In genomic region chr9:71219161-71219560, GRCm38 (mm10) we compare ENCODE assay signal across 25 mouse cellular contexts. TPM values are rescaled to one million over a fixed set of nuclear protein-coding genes. Genes with fewer than 3 reads are reported as not detected.
A peak's percentile ranks its signal among the peaks of the same experiment; 100 is the strongest.
DNase-seq lines count a peak whose midpoint lies in the region; ATAC-seq lines count a peak whose summit lies in the region.
"Had no signal": no experiment of that assay in that cellular context is flagged by ENCODE, and none has a peak within 500 bp of the region (broad histone marks: within the 10 kb centered on the region; RNA-seq: fewer than 3 reads in every experiment).

No protein-coding gene starts in this region.

- no peaks in the 10 kb centered on the region for H3K9me3 ChIP-seq in heart, embryonic 10.5 days
- no peaks in the 10 kb centered on the region for H3K9me3 ChIP-seq in kidney, embryonic 15.5 days (replicated peaks)
- no peaks in the 10 kb centered on the region for H3K9me3 ChIP-seq in limb, embryonic 12.5 days
- no peaks in the 10 kb centered on the region for H3K9me3 ChIP-seq in limb, embryonic 10.5 days (replicated peaks)
- H3K9me3 ChIP-seq in stomach, embryonic 16.5 days (replicated peaks; ENCODE audit: control insufficient read depth, low read length): no peaks in the 10 kb centered on the region
- H3K9me3 ChIP-seq: forebrain, embryonic 10.5 days; forebrain, embryonic 13.5 days; heart, embryonic 13.5 days had no signal

- peak overlapping the region; percentile 49 for H3K4me2 ChIP-seq in kidney, embryonic 15.5 days
- 0 out of 2 replicates have a peak overlapping the region, but pooled peaks have one; percentile 13 for H3K4me2 ChIP-seq in limb, embryonic 12.5 days
- peak overlapping the region; percentile 15; the same call in 1 of the 2 replicates for H3K4me2 ChIP-seq in stomach, embryonic 16.5 days (ENCODE audit: low read depth, low read length)
- H3K4me2 ChIP-seq: forebrain, embryonic 13.5 days; heart, embryonic 13.5 days; hindbrain, embryonic 14.5 days had no signal

- no peak for ATAC-seq in kidney, embryonic 15.5 days (replicated peaks; ENCODE audit: low FRiP score)
- no peak for ATAC-seq in limb, embryonic 12.5 days (ENCODE audit: insufficient number of reproducible peaks, insufficient read depth, low FRiP score, low TSS enrichment, low read depth)
- no peak for ATAC-seq in stomach, embryonic 16.5 days (ENCODE audit: insufficient read depth, low FRiP score)
- ATAC-seq: activated CD4-positive, CD25-positive, alpha-beta regulatory T cell, adult 4 months; forebrain, embryonic 13.5 days; forebrain, embryonic 16.5 days had no signal

- no peaks in the 10 kb centered on the region for H3K36me3 ChIP-seq in heart, embryonic 10.5 days
- H3K36me3 ChIP-seq in kidney, embryonic 15.5 days: no peaks in the 10 kb centered on the region
- no peaks in the 10 kb centered on the region for H3K36me3 ChIP-seq in limb, embryonic 12.5 days
- no peaks in the 10 kb centered on the region for H3K36me3 ChIP-seq in limb, embryonic 10.5 days
- no peaks in the 10 kb centered on the region for H3K36me3 ChIP-seq in stomach, embryonic 16.5 days (ENCODE audit: control insufficient read depth, insufficient read depth, low read length)
- H3K36me3 ChIP-seq: forebrain, embryonic 10.5 days; heart, embryonic 13.5 days had no signal

- H3K9ac ChIP-seq in kidney, embryonic 15.5 days: no peak overlapping the region; the same call in 1 of the 2 replicates
- no peak overlapping the region for H3K9ac ChIP-seq in limb, embryonic 12.5 days (replicated peaks)
- H3K9ac ChIP-seq in stomach, embryonic 16.5 days (ENCODE audit: low read length): no peak overlapping the region
- H3K9ac ChIP-seq: forebrain, embryonic 13.5 days; heart, embryonic 13.5 days; hindbrain, embryonic 14.5 days had no signal

- no peak overlapping the region for H3K27ac ChIP-seq in heart, embryonic 10.5 days
- no peak overlapping the region for H3K27ac ChIP-seq in kidney, embryonic 15.5 days
- H3K27ac ChIP-seq in limb, embryonic 12.5 days: no peak overlapping the region
- H3K27ac ChIP-seq in limb, embryonic 10.5 days: no peak overlapping the region
- H3K27ac ChIP-seq in stomach, embryonic 16.5 days (ENCODE audit: low read length): no peak overlapping the region
- H3K27ac ChIP-seq: forebrain, embryonic 10.5 days; forebrain, embryonic 13.5 days; heart, embryonic 13.5 days; hindbrain, embryonic 14.5 days had no signal

- 69% methylated on average over 4 of the region's 4 CpGs for WGBS in heart, embryonic 10.5 days
- 59% methylated on average over 4 of the region's 4 CpGs for WGBS in kidney, embryonic 15.5 days
- WGBS in limb, embryonic 12.5 days: 60% methylated on average over 4 of the region's 4 CpGs
- 66% methylated on average over 4 of the region's 4 CpGs for WGBS in limb, embryonic 10.5 days
- WGBS in stomach, embryonic 16.5 days: 86% methylated on average over 4 of the region's 4 CpGs

- no peak overlapping the region for H3K4me3 ChIP-seq in heart, embryonic 10.5 days
- H3K4me3 ChIP-seq in kidney, embryonic 15.5 days (replicated peaks): peak overlapping the region; percentile 31
- no peak overlapping the region for H3K4me3 ChIP-seq in limb, embryonic 12.5 days (replicated peaks)
- H3K4me3 ChIP-seq in limb, embryonic 10.5 days: no peak overlapping the region
- no peak overlapping the region for H3K4me3 ChIP-seq in stomach, embryonic 16.5 days (replicated peaks; ENCODE audit: low read length)
- H3K4me3 ChIP-seq: forebrain, embryonic 10.5 days; forebrain, embryonic 13.5 days; heart, embryonic 13.5 days had no signal

- H3K27me3 ChIP-seq in heart, embryonic 10.5 days (ENCODE audit: insufficient read depth, poor library complexity, severe bottlenecking): peaks cover 58% of the 10 kb centered on the region
- H3K27me3 ChIP-seq in kidney, embryonic 15.5 days: peaks cover 22% of the 10 kb centered on the region
- peaks cover 53% of the 10 kb centered on the region for H3K27me3 ChIP-seq in limb, embryonic 12.5 days
- H3K27me3 ChIP-seq in limb, embryonic 10.5 days (ENCODE audit: low read depth, poor library complexity, severe bottlenecking): peaks cover 89% of the 10 kb centered on the region
- peaks cover 26% of the 10 kb centered on the region for H3K27me3 ChIP-seq in stomach, embryonic 16.5 days (ENCODE audit: control insufficient read depth, insufficient read depth, low read length)

- DNase-seq in heart, adult 11 months: peak; percentile 68
- no peak for DNase-seq in heart, embryonic 10.5 days (ENCODE audit: low spot score)
- DNase-seq in kidney, adult 9 months: no peak
- no peak for DNase-seq in limb, embryonic 10.5 days (ENCODE audit: low spot score)
- DNase-seq in gastrocnemius, postnatal 4 days (ENCODE audit: low spot score in 2 of 2): no peak
- DNase-seq: adrenal gland, adult 8-10 months; adrenal gland, postnatal 25 days; cerebellum, adult 11-12 months; cerebellum, adult 8-10 months; cerebellum, postnatal 10 days; gastrocnemius, postnatal 10 days; gastrocnemius, postnatal 36 days; heart, adult 18-20 months; heart, postnatal 14 days; heart, postnatal 4 days had no signal

- peaks cover 15% of the 10 kb centered on the region for H3K4me1 ChIP-seq in heart, embryonic 10.5 days
- H3K4me1 ChIP-seq in kidney, embryonic 15.5 days: peaks cover 16% of the 10 kb centered on the region; the same call in 1 of the 2 replicates
- peaks cover 15% of the 10 kb centered on the region for H3K4me1 ChIP-seq in limb, embryonic 12.5 days (replicated peaks)
- peaks cover 19% of the 10 kb centered on the region for H3K4me1 ChIP-seq in limb, embryonic 10.5 days
- peaks cover 4% of the 10 kb centered on the region for H3K4me1 ChIP-seq in stomach, embryonic 16.5 days (ENCODE audit: control insufficient read depth, insufficient read depth, low read length)

RNA-seq across cellular contexts. Expression of gene Aldh1a2, which starts 3.6 kb away (rescaled TPM):
- 21.5 and 33.3 TPM in 2 replicates for polyA plus RNA-seq in heart, embryonic 10.5 days (2016; fragmentation: Nextera tagmentation; extraction: Ambion mirVana)
- polyA plus RNA-seq in kidney, embryonic 15.5 days (2015; fragmentation: Nextera tagmentation; extraction: Ambion mirVana): 323 and 326 TPM in 2 replicates
- polyA plus RNA-seq in limb, embryonic 12.5 days (2016; fragmentation: Nextera tagmentation; extraction: Ambion mirVana): 103 and 123 TPM in 2 replicates
- polyA plus RNA-seq in limb, embryonic 10.5 days (2016; fragmentation: Nextera tagmentation; extraction: Ambion mirVana): 20.4 and 23.7 TPM in 2 replicates
- 91.0 and 104 TPM in 2 replicates for polyA plus RNA-seq in stomach, embryonic 16.5 days (2015; fragmentation: Nextera tagmentation; extraction: Ambion mirVana)
- total RNA-seq in gastrocnemius, postnatal 4 days (2021): 10 to 100 TPM; 28.0 to 31.1 TPM
- polyA plus RNA-seq: activated CD4-positive, CD25-positive, alpha-beta regulatory T cell, adult 4 months had no signal

RNA-seq across cellular contexts. Expression of gene Aqp9, which starts 50.7 kb away (rescaled TPM):
- 0.31 TPM in 1 of 2 replicates, not detected in the other for polyA plus RNA-seq in heart, embryonic 10.5 days (2016; fragmentation: Nextera tagmentation; extraction: Ambion mirVana)
- polyA plus RNA-seq in kidney, embryonic 15.5 days (2015; fragmentation: Nextera tagmentation; extraction: Ambion mirVana): 0.22 and 0.26 TPM in 2 replicates
- polyA plus RNA-seq in limb, embryonic 12.5 days (2016; fragmentation: Nextera tagmentation; extraction: Ambion mirVana): 0.13 and 0.20 TPM in 2 replicates
- 0.08 and 0.14 TPM in 2 replicates for polyA plus RNA-seq in limb, embryonic 10.5 days (2016; fragmentation: Nextera tagmentation; extraction: Ambion mirVana)
- 0.84 and 0.95 TPM in 2 replicates for polyA plus RNA-seq in stomach, embryonic 16.5 days (2015; fragmentation: Nextera tagmentation; extraction: Ambion mirVana)
- under 1 TPM in 1 of 2 experiments, not detected in 1; 0.86 TPM for total RNA-seq in gastrocnemius, postnatal 4 days (2021)
- polyA plus RNA-seq: forebrain, embryonic 10.5 days; hindbrain, embryonic 11.5 days had no signal
